Mouse (Mus musculus): ENCODE results near the gene Galk1.

The Galk1 gene

DNA sequence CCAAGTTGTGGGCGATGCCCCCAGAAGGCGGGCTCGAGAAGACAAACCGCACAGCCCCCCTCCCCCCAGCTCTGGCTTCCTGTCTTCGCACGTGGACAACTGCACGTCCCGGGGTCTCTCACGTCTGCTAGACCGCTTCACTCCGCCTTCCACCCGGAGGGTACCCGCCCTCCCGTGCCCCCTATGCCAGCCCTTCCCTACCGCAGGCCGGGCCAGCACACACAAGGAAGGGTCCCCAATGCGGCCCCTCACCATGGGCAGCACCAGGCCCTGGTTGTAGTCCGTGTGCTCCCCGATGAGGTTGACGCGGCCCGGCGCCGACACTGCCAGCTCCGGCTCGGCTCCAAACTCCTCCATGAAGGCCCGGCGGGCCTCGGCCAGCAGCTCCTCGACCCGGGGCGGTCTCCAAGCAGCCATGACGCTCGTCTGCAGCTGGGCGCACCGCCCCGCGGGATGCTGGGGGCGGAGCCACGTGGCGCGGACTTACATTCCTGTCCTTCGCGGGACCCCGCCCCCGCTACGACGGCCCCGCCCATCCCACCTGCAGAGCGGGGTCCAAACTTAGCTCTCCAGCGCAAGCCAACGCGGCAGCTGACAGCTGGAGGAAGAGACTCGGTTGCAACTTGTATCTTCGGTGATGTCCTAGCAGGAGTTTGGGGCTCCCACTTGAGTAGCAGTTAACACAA lies at the start of gene Galk1:
Galk1 (minus strand) TSS at position 458 of the 686 bp plus-strand sequence.
- DNase-seq, result peak; percentile 89

DNA sequence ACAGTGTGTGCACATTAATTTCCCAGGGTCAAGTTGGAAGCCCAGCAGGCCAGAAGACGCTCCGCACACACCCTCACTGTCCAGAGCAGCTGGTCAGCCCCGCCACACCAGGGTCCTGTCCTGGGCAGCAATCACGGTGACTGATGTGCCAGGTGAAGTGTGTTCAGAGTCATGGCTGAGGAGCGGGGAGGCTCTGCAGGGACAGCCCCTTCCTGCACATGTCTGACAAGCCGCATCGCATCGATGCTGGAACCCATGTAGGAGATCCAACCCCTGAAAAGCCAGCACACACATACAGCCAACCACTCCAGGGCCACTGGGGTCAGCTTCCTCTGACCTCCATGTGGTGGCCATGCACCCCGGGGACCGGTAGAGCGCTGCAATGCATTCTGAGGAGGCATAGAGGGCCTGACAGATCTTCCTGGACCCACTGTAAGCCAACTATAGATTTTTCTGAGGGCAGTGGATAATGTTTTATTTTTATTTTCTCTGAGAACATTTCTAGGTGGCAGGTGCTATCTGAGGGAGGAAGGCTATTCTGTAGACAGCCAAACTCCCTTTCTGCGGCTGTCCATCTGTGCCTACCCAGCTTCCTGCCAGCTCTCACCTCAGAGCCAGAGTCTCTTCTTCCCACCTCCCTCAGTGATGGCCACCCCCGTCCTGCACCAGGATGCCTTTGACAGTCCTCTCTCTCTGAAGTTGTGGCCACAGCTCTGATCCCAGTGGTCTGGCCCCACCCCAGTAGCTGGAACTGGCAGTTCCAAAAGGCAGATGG lies 49.3 kb upstream of the Galk1 start:
- DNase-seq, result no peak

DNA sequence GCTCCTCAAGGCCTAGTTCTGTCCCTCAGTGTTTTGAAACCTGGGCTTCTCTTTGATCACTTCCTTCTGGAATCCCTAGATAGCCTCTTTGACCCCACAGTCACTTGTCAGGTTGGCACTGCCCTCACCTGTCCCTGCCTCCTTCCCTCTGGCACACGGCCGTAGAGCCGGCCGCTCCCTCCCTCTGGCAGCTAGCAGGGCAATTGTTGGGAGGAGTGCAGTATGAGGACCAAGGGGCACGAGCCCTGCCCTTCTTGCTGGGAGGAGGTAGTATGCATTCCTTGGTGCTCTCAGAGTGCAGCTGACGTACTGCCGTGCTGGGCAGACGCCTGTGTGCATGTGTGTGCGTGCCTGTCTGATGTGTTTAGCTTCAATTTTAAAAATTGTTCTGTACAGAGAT lies 48.1 kb upstream of the Galk1 start:
- DNase-seq, result peak; percentile 63

DNA sequence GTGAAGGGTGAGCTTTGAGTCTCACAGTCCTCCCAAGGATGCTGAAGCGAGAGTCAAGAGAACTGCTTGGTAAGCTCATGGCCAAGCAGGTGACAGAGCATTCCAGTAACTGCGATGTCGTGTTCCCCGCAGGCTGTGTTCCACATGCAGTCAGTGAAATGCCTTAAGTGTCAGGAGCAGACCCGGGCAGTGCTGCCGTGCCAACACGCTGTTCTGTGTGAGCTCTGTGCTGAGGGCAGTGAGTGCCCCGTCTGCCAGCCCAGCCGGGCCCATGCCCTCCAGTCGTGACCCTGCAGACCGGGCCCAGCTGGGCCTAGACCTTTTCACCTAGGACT lies 47.1 kb upstream of the Galk1 start:
- DNase-seq, result no peak

DNA sequence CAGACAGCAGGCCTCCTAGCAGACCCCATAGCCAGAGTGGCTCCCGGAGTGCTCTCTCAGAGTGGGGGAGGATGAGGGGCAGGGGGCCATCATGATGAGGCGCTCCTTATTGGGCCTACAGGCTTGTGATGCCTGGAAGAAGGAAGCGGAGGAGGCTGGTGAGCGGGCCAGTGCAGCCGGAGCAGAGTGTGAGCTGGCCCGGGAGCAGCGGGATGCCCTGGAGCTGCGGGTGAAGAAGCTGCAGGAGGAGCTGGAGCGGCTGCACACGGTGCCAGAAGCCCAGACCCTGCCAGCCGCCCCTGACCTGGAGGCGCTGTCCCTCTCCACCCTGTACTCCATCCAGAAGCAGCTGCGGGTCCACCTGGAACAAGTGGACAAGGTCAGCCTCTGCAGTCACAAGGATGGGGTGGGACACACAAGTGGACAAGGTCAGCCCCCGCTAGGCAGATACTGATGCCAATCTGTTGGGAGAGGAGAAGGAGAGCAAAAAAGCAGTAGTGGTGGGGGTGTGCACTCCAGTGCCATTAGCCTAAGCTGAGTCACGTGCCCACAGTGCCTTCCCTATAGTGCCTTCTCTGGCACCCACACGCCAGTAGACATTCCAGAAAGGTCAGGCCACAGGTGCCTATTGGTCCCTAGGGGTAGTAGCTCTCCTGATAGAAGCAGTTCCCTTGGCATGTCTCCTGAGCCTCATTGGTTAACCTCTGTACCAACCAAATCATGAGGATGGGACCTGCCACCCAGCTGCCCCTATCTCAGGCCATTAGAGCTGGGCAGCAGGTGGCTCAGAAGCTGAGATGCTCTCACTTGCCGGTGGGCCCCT lies 46.6 kb upstream of the Galk1 start:
- no peak for DNase-seq

DNA sequence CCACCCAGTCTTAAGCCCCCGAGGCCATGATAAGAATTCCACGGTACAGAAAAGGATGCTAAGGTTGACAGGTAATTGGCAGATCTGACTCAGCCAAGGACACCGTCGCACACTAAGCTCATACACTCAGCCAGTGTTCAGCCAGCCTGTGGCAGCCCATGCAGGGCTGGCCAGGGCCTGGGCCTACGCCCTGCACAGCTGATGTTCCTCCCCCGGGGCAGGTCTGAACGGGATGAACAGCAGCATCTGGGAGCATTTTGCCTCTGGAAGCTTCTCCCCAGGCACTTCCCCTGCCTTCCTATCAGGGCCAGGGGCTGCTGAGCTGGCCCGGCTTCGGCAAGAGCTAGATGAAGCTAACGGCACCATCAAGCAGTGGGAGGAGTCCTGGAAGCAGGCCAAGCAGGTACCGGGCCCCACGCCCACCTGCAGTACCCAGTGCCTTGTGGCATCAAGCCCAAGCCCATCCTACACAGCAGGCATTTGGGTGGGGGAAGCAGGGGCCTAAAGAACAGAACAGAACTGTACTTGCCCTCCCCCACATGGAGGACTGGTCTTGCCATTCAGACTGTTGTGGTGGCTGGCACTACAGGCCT lies 45.6 kb upstream of the Galk1 start:
- no peak for DNase-seq

DNA sequence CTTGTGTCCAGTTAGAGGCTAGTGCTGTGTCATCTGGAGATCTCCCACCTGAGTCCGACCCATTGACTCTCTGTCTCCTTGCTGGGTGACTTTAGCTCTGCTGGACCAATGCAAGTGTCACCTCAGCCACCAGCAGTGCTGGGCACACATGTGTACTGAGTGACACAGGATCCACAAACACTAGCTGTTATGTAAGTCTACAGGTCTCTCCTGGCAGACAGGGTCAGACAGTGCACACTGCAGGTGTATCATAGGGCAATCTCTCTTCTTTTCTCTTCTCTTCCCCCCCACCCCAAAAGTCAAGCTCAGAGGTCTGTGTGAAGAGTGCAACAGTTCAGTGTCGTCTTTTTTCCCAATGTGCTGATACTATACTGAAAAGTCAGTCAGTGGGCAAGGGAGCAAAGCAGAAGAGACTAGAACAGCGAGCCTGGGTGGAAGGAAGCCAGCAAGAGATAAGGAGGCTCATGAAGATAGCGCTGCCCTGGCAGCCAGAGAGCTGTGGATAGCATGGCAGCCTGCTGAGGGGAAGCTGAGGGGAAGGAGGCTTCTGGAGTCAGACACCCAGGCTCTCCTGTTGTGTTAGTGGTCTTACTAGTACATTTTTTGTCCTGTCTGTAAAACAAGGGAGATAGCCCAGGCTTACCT lies 44.8 kb upstream of the Galk1 start:
- DNase-seq, result no peak

DNA sequence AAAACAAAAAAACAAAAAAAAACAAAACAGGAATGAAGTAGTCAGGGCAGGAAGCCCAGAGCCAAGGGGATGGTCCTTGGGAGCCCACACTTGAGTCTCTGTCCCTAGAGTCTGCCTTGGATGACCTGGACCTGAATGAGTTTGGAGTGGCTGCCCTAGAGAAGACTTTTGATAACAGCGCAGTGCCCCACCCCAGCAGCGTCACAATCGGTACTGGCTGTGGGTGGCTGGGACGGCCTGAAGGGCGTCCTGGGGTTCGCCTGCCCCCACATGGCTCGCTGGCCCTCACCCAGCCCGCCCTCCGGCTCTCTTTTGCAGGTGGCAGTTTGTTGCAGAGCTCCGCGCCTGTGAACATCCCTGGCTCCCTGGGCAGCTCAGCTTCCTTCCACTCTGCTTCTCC lies 43.4 kb upstream of the Galk1 start:
- DNase-seq, result no peak

DNA sequence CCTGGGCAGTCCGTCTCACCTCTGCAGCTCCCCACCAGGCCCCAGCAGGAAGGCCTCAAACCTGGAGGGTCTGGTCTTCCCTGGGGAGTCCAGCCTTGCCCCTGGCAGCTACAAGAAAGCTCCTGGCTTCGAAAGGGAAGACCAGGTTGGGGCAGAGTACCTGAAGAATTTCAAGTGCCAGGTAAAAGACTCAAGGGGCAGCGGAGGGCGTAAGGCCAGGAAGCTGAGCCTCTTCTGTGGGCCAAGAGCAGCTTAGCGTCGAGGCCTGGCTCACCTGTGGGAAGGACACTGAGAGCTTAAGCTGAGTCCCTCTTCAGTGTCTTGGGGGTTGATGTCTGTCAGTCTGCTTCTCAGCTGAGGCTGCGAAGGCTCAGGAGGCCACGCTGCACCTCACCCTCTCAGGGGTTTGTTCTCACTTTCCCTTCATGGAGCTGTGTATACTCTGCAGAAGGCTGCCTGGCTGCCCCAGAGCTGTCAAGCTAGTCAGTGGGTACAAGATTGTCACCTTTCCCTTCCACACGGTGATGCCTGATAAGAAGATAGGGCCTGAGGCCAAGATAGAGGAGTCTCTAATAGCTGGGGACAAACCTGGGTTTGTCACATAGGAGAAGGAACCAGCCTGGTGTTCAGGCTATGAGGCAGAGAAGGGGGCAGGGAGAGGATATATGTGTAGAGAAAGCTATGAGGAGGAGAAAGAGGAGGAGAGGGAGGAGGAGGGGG lies 41.2 kb upstream of the Galk1 start:
- peak; percentile 70 for DNase-seq

DNA sequence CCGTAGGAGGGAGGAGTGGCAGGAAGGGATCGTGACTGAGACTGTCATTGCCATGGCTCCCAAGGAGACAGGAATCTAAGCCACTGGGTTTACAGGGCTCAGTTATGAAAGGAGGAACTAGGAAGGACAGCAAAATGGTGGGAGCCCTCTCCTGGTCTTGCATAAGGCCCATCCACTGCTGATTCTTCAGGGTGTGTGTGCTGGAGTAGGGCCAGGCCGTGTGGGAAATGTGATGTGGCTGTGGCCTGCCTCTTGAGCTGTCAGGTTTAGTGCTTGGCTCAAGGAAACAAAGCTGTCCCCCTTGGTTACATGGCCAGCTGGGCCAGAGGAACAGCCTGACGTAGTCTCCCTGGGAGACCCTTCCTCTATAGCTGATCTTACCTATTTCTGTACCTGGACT lies 37.7 kb upstream of the Galk1 start:
- DNase-seq, result peak; percentile 36

DNA sequence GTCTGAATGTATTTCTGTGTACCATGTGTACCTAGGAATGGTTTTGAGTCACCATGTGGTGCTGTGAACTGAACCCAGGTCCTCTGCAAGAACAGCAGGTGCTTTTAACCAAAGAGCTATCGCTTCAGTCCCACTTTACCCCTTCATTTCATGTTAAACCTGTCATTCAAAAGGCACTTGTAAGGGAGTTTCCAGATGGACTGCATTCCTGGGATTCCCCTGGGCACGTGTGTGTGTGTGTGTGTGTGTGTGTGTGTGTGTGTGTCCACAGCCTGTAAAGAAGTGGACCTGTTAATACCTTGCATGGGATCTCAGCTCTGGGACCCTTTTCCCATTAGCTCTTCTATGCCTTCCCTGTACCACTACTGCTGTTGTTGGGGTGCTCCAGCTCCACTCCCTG lies 37.1 kb upstream of the Galk1 start:
- DNase-seq, result peak; percentile 27

DNA sequence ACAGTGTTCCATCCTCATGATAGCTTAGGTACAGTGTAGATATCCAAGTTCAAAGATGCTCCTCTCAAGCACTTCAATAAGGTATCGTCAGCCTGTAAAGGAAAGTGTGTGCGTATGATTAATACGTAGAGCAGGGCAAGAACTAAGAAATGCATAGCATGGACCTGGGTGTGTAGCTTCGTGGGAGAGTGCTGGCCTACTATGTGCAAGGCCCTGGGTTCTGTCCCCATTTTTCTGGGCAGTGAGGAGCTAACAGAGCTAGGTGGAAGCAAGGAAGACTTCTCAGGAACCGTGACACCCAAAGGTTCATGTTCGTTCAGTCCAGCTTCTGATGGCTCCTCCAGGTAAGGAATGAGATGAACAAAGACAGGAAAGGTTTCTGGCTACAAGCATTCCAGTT lies 32.7 kb upstream of the Galk1 start:
- DNase-seq, result no peak

DNA sequence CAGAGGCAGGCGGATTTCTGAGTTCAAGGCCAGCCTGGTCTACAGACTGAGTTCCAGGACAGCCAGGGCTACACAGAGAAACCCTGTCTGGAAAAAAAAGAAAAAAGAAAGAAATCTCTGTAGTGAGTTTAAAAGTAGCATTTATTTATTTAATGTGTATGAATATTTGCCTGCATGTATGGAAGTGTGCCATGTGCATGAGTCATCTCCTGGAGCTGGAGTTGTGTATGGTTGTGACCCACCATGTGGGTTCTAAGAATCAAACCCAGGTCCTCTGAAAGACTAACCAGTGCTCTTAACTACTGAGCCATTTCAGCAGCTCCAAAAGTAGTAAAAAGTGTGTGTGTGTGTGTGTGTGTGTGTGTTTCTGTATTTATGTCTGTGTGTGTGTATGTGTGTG lies 30.8 kb upstream of the Galk1 start:
- DNase-seq, result no peak

DNA sequence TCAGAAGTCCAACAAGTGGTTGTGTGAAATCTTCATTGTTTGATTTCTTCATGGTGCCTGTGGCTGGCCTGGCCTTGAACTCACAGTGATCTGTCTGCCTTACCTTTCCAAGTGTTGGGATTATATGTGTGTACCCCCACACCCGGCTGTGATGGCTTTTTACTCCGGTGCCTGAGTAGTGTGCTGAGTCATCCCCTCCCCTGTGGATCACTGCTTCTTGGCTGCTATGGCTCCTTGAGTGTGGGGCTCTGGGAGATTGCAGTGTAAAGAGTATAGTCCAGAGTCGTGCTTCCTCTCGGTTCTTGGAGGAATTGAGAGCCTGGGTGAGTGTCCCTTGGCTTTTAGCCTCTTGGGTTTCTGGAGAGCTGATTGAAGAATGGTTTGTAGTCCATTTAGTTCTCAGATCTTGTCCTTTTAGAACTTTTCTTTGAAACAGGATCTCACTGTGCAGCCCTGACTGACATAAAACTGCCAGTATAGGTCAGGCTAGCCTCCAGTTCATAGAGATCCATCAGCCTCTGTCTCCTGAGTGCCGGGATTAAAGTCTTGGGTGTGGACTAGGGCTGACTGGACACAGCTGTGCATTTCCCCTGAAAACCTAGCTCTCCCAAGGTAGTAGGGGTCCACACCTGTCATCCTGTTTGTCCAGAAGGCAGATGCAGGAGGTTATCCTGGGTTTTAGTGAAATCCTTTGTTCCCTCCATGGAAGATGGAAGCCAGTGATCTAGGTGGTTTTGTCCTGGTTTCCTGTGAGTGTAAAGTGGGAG lies 30.0 kb upstream of the Galk1 start:
- no peak for DNase-seq

DNA sequence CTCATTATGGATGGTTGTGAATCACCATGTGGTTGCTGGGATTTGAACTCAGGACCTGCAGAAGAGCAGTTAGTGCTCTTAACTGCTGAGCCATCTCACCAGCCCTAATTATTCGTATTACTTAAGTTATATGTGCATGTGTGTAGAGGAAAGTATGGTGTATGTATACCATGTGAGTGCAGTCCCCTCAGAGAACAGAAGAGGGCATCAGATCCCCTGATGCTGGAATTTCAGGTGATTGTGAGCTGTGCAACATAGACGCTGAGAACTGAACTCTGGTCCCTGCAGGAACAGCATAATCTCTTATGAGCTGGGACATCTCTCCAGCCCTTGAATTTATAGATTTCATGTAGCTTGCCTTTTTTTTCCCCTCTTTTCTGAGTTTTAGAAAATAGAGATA lies 29.3 kb upstream of the Galk1 start:
- DNase-seq, result no peak

DNA sequence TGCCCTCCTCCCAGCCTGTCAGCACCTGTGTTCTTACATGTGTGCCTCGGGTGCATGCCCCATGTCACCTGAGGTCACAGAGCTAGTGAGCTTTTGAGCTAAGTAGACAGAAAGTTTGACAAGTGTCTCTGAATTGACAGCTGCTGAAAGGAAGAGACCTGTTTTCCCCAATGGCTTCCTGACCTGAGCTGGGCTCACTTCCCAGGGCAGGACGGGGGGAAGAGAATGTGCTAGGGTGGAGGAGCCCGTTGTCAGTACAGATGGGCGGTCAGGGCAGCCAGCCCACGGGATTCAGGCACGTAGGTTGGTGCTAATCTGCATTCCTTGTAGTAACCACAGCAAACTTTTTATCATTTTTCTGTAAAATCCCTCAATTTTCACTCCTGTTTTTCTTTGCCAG lies 28.1 kb upstream of the Galk1 start:
- no peak for DNase-seq

DNA sequence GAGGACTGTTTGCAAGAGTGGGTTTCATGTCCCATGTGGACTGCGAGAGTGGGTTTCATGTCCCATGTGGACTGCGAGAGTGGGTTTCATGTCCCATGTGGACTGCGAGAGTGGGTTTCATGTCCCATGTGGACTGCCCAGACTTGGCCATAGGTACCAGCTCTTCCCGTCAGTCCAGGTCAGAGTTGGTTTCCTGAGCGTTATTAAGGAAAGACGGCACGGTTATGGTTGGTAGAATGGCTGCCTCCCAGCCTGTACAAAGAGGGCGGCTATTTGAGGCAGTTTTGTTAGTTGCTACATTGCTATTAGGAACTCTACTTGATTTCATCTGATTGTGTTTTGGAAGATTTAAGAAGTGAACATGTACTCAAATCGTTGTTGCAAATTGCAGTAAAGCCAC lies 25.3 kb upstream of the Galk1 start:
- no peak for DNase-seq

DNA sequence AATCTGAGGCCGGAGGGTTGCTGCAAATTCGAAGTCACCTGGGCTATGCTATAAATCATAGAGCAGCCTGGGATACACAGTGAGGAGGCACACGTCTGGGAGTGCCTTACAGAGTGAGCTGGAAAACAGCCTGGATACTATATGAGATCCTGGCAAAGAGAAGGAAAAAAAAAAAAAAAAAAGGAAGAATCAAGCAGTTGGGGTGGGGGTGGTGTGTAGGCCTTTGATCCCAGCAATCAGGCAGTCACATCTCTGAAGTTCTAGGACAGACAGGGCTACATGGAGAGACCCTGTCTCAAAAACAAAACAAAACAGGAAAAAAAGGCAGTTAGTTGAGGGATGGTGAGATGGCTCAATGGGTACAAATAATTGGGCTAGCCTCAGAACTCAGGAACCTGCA lies 24.2 kb upstream of the Galk1 start:
- no peak for DNase-seq

DNA sequence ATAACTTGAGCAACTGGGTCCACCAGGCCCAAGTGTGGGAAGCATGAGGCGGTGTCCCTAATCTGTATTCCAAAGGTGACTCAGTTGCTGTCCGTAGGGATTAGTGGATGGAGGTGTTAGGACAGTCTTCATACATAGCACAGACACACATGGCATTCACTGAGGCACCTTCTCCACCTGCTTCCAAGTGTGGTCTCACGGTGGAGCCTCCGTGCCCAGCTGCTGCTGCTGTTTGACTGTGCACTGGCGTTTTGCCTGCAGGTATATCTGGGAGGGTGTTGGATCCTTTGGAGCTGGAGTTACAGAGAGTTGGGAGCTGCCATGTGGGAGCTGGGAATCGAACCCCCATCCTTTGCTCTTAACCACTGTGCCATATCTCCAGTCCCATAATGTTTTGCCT lies 22.1 kb upstream of the Galk1 start:
- DNase-seq, result no peak

DNA sequence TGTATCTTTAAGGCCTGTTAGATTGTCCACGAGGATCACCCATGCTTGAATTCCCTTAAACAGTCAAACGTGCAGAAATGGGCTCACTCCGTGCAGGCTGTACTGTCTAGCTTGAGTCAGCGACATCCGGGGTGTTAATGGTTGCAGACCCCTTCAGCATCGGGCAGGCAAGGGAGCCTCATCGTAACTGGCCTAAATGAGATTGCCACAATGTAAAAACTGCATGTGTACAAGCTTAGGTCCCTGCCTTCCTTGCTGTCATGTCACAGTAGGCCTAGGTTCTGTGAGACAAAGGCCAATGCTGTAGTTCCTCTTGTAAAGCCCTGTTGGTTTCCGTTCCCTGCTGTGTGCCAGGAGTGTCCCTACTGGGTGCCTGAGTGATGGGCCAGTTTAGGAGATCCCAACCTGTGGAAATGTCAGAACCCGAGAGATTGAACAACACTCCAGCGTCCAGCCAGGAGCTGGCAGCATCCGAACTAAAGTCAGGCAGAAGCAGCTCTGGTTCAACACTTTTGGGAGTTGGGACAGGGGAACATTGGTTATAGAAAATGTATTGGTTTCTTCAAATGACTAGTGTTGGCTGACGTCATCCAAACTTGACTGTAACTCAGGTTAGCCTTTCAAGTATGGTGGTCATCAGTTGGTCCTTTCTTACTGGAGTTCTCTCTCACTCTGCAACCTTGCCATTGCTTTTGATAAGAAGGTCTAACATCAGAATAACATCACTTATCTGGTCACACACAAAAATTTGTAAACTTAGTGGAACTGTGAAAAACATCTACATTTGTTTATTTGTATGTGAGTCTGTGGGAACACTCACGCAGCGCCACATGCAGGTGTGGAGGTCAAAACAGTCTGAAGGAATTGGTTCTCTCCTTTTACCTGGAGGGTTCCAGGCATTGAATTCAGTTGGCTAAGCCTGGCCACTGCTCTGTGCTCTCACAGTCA lies 18.7 kb upstream of the Galk1 start:
- DNase-seq, result peak; percentile 39

Measured in lung, postnatal 14 days (tissue).